Mouse (Mus musculus): ENCODE data around the gene Inafm2.

The Inafm2 gene

DNA sequence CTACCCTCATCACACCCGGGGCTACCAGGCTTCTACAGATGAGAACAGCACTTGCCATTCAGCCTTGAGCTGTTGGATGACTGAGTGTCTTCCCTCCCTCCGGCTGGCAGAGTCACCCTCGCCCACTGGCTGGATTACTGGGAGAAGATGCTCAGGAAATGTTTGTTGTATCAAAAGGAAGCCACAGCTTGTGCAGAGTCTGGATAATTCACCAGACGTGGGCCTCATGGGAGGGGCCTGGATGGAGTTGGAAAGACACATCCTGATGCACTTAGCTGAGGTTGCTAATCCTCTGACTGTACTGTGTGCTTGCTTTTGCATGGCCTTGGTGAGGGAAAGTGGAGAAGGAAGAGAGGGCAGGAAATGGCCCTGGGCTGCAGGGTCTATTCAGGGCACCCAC, 10.5 kb downstream of the Inafm2 start:
- no peak for DNase-seq (ENCODE audit: low read depth, low spot score)

DNA sequence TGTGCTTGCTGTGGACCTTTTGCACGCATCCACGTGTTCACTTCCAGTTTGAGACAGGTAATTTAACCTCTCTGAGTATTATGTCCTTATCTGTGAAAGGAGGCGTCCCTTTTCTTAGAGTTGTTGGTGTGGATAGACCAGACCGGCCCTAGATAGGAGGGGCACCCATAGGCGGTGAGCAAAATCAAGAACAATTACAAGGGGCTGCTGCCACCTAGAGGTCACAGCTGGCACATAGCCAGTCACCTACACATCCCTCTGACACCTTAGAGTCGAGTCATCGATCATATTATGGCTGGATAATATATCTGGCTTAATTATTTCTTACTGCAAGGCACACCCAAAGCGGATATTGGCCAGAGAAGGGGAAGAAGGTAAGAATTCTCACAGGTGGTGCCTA, 14.3 kb downstream of the Inafm2 start:
- peak; percentile 60 for DNase-seq (ENCODE audit: low read depth, low spot score)

DNA sequence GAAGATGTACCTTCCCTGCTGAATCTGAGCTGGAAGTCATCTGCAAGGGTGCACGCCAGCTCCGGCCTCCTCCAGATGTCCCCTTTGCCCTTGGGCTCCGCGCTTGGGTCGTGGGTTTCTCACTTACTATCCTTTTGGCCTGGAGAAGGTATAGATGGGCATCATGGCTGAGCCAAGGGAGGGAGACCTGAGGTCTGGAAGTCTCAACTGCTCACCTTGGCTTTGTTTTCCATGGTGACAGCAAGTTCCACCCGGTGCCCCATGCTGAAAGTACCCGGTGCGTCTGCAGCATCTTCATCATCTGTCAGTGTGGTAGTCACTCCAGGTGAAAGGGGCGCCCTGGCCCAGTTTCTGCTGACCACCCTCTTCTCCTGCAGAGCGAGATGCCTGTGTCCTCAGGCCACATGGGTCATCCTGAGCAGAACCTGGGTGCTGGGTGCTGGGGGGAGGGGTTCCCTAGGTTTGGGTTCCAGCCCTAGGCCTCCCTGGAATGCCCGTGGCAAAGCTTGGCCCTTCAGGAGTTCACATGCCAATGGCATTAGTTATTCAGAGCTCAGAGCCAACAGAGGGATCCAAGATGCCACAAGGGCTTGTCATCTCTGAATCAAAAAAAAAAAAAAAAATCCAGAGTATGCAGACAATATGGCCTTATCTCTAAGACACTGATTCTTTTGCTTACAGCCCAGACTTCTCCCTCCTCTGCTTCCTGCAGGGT, 14.9 kb downstream of the Inafm2 start:
- DNase-seq (ENCODE audit: low read depth, low spot score) = peak; percentile 91

DNA sequence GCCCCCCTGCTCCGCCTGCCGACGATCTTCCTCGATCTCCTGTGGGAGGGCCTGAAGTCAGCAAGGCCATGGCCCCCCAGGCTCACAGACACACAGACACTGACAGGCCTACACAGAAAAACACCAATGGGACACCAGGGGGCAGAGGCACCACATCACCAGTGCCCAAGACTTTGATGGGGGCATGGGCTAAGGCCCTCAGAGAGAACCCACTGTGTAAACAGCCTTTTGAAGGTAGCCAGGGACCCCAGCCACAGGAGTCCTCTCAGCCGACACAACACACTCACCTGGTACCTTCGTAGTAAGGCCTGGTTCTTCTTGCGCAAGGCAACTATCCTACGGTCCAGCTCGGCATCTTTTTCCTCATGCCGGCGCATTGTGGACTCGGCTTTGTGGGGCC, 15.8 kb downstream of the Inafm2 start:
- peak; percentile 81 for DNase-seq (ENCODE audit: low read depth, low spot score)

DNA sequence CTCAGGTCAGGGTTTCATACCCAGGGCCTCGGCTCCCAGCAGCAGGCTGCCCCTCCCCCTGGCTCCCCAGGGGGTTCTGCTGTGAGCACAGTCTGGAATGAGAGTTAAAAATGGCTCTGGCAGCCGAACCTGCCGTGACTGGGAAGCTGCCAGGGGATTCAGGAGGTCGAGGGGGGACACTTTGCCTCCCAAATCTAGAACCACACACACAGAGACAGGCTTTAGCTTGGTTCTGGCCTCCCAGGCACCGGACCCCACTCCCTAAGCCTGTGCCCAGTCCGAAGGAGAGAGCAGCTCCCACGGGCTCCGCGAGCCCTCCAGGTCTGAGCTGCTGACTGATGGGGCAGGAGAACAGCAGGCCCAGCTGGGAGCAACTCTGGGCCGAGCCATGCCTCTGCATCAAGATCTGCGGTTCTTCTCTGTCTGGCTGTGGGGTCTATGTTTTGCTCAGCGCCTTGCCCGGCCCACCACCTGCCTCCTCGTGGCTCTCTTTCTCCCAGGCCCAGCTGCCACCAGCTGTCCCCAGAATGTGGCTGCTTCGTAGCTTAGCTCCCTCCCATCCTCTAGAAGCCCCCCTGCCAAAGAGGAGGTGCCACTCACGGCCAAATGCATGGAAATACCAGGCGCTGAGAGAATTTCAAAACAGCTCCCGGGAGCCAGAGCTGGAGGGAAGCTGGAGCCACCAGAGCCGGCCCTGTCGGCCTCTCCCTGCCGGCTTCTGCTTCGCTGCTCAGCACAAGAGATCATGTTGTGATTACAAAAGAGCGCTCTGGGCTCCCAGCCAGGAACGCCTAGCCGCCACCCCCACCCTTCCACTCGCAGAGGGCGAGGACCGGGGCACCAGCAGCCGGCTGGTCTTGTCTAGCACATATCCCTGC, 16.6 kb downstream of the Inafm2 start, which contains the start of gene Ccdc9b:
TSS of gene Ccdc9b (minus strand) at position 756 of the 878 bp plus-strand sequence.
- DNase-seq (ENCODE audit: low read depth, low spot score) = peak; percentile 92

DNA sequence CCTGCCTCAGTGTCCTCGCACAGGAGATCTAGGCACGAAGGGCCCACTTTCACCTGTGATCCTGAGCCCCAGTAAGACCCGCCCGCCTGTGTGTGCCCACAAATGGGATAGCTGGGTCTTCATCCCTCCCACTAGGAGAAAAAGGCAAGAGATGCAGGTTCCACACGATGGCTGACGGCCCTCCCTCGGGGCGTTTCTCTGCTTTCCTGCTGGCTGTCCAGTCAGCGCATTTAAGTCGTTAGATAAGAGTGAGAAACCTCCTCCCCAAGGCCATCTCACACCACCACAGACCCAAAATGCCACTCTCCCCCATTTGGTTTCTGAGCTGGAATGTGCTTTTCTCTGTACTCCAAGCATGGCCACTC, 17.2 kb downstream of the Inafm2 start:
- DNase-seq (ENCODE audit: low read depth, low spot score) = peak; percentile 95

DNA sequence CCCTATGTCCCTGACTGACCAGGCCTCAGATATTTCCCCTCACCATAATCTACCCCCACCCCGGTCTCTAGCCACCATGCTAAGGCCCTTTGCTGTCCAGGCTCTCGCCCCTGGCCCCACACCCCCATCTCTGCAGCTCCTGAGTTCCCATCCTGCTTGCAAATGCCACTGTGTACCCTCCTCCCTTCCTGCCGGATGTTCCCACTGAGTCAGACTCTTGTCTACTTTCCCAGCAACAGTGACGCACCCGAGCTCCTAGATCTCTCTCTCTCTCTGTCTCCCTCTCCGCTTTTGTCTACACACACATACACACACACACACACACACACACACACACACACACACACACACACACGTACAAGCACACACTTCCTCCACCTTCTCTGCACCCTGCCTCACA, 17.9 kb downstream of the Inafm2 start:
- DNase-seq (ENCODE audit: low read depth, low spot score) = peak; percentile 93

DNA sequence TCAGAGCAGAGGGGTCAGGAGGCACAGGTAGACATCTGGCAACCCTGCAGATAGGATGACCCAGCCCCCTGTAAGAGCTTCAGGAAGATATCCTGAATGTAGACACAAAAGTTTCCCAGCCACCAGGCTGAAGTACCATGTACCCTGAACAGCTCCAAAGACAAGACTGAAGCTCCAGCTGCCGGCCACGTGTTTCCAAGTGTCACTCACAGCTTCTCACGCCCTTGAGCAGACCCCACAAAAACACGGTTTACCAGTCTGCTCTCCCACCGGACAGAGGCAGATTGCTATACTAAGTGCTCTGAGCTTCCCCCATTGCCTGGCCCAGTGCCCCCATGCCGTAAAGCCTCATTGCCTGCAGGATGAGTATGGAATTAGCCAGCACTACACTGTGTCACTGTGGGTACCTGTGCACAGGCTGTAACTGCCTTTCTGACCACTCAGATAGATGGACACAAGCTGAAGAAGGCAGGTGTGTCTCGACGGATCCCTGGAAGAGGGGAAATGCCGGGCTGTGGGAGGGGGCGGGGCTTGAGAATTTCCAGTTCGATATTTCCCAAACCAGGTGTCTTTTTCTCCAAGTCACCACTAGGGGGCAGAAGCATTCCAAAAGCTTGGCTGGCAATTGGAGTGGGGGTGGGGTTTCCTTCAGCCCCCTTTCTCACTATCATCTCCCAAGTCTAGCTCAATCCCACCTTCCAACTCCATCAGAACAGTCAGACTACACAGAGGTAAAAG, 18.7 kb downstream of the Inafm2 start:
- DNase-seq (ENCODE audit: low read depth, low spot score) = peak; percentile 77

DNA sequence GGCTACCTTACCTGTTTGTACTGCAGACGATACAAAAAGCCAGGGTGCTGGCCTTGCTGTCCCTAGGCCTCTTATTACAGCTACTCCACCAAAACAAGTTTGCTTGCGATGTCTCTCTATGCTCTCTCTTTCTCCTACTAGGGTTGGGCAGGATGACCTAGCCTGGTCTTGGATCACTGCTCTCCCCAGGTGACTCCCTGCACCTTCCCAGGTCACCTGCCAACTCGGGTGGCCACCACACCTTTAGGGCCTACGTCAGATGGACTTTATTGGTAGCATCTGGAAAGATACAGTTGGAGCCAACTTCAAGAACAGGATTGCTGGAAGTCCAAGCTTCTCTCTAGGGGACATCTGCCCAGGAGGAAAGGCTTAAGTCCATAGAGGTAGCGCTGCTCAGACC, 19.3 kb downstream of the Inafm2 start:
- DNase-seq (ENCODE audit: low read depth, low spot score) = no peak

DNA sequence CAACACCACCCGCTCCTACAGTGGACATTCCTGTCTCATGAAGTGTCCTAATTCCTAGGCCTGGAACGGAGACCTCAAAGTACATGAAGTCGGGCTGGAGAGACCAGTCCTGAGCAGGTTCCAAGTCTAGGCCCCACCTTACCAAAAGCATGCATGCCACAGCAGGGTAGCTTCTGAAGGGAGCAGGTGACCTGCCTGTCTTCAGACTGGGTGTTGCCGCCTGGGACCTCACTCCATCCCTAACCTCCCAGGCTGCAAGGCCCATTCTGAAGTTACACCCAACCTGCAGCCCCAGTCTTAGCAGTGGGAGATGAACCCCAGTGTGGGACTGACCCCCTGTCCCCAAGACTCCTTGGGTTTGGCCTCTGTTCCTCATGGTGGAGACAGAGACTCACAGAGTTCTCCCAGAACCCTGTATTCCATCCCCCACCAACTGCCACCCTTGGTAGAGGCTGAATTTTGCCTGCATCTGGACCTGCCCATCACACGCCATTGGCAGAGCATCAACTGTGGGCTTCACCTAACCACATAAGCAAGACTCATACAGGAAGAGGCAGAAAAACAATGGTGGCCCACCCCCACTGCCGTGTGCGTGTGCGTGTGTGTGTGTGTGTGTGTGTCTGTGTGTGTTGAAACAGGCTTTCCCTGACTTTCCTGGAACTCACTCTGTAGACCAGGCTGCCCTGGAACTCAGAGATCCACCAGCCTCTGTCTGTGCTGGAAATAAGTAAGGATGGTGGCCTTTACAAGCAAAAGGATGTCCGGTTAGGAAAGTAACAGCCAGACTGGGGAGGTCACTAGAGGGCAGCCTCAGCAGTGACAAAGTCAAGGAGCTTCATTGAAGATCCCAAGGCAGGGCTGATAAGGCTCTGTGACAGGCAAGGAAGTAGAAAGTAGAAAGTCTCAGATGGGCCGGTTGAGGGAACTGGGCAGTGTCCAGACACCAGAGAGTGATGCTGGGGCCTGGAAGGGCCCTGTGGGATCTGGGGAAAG, 20.8 kb downstream of the Inafm2 start:
- DNase-seq (ENCODE audit: low read depth, low spot score) = peak; percentile 69

DNA sequence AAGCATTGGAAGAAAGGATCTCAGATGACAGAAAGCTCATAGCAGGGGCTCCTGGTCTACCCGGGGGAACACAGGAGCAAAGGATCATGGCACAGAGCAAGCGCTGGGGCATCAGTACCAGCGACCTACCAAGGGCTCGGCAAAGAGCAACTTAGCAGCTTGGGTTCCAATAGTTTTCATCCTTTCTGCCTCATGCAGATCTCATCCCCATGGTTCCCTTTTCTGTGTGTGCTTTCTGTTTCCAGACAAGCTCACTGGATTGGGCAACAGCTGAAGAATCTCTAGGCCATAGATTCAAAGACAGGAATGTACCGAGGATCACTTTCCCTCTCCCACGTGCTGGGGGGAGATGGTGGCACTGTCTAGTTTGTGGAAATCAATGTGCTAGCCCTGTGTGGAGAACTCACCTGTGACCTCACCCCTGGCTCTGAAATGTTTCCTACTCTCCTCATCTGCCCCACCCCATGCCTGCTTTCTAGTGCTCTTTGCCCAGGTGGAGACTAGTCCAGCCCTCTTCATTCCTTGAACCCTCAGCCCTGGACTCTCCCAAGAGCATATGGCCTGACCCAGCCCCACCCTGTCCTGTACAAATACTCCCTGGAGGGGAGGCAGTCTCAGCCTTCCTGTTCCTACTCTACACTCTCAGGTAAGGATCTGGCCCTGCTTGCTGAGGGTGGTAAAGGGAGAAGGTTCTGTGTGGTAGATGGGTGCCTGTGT, 26.8 kb downstream of the Inafm2 start, which contains the start of gene Phgr1:
TSS of gene Phgr1 (plus strand) at position 612 of the 717 bp plus-strand sequence.
- no peak for DNase-seq (ENCODE audit: low read depth, low spot score)

DNA sequence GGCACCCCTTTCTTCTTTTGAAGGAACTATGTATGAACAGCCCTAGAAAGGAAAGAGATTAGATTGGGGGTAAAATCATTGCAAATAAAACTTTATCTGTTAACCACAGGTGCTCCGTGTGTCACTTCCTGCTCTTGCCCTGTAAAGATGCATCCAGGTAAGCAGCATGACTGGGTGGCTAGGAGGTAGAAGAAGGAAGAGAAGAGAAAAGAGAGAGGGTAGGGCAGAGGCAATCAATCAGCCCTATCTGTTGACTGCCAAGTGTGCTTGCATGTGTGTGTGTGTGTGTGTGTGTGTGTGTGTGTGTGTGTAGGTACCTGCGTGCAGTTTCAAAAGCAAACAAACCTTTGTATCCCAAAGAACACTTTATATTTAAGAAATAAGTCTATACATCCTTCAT, 29.0 kb downstream of the Inafm2 start:
- DNase-seq (ENCODE audit: low read depth, low spot score) = no peak

DNA sequence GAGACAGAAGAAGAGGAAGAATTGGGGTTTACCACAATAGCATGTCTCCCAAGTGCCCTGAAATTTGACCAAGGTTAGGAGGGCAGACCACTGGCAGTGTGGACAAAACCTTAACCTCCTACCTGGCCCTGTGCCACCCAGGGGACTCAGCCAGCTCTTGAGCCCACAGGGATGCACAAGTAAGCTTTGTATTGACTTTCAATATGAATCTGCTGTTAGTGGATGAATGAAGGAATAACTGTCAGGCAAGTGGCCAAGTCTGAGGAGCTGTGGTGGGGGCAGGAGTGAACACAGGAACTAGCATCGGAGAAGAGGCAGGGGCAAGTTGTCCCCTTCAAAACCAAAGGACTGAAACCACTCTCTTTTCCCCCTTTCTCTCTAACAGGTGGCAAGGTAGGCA, 29.8 kb downstream of the Inafm2 start:
- peak; percentile 63 for DNase-seq (ENCODE audit: low read depth, low spot score)

DNA sequence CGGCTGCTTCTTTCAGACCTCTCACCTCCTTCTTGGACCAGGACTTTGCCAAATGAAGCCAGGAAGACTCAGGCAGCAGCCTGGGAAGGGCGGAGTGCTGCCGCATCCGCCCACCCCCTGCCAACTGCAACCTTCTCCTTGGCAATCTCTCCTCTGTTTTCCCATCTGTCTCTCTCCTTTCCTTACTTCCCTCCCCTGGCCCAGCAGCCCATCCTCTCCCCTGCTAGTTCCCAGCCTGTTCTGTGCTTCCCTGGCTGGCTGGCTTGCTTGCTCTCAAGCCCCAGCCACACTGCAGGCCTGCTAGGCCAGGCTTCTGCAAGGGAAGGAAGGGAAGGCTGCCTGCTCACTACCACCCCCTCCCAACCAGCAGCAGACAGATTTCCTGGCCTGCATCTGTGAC, 30.3 kb downstream of the Inafm2 start:
- peak; percentile 68 for DNase-seq (ENCODE audit: low read depth, low spot score)

DNA sequence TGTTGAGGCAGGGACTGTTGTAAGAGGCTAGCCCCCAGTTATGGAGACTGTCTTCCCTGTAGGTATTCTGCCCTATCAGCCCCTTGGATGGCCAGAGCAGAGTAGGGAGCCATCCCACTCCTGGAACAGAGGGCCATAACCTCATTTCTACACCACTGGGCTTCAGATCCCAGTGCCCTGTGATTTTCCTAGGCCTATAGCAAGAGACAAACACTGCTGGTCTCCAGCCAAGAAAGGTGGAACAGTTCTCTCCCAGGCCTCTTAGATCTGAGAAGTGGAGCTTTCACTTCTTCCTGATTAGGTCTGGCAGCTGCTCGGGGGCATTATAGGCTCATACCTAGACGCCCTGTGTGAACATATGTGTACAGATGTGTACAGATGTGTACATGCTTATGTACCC, 30.7 kb downstream of the Inafm2 start:
- peak; percentile 39 for DNase-seq (ENCODE audit: low read depth, low spot score)

DNA sequence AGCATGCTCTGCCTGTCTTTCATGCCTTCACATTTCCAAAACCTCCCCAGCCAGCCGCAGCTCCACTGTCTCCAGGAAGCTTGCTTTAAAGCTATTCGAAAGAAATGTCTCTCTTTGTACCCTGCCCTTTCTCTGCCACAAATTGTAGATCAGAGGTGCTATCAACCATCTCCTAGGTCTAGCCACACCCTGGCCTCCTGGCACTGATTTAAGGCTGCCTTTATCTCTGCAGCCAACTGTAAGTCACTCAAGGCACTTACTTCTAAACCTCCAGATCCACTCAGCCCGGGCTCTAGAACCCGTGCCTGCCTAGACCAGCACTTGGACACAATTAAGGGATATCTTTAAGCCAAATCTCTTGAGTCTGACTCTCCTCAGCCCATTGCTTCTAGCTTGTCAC, 32.9 kb downstream of the Inafm2 start:
- no peak for DNase-seq (ENCODE audit: low read depth, low spot score)

DNA sequence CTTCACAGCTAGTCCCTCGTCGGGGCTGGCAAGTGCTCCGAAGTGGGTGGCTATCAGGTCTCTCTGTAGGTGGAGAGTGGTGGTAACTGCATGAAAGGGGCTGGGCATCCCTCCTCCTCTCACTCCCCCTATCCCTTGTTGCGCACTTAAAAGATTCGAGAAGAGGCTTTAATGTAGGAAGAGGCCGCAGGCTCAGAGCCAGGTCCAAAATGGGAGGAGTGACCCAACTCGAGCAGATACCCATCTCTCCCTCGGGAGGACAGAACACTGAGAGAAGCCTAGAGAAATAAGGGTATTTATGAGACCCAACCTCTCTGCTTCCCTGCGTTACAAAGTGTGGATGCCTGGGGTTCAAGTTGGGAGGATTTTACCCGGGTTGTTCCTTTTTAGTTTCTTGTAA, 33.5 kb downstream of the Inafm2 start:
- no peak for DNase-seq (ENCODE audit: low read depth, low spot score)

DNA sequence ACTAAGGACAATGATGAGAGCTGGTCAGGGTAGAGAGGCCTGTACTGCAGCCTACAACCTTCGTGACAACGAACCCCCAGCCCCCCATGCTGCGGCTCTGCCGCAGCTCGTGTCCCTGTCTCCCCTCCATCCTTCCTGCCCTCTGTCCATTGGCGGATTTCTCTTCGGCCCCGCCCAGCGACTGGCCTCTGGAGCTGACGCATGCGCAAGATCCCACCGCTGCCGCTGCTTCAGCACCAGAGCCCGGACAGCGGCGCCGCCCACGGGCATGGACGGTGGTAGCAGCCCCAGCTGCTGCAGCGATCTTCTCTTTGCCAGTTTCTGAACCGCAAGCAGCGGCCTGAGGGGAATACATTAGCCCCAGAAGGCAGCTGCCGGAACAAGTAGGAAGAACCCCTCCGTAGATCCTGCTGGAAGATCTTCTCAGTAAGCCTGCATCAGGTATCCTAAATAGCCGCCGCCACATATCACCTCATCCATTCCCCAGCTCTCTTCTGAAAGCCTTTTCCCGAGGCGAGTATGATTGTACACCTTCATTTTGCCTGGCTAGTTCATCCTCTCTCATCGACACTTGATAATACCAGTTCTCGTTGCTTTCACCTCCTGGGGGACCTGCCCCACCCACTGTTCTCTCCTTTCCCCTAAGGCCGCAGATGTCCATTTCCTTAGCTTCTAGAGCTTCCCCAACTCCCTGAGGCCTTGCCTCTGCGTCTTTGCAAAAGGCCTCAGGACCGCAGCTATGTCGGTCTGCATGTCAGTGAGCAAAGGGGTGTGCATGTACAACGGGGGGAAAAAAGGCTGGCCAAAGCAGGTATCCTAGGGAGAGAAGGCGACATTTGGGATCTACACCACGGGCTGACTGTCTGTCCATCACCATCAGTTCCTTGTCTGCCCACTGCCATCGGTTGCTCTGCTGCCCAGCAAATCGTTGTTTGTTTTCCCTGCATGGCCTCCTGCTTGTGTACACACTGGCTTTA, 34.2 kb downstream of the Inafm2 start, which contains the start of gene Disp2:
TSS of gene Disp2 (plus strand) at position 216 of the 977 bp plus-strand sequence.
- DNase-seq (ENCODE audit: low read depth, low spot score) = peak; percentile 93

DNA sequence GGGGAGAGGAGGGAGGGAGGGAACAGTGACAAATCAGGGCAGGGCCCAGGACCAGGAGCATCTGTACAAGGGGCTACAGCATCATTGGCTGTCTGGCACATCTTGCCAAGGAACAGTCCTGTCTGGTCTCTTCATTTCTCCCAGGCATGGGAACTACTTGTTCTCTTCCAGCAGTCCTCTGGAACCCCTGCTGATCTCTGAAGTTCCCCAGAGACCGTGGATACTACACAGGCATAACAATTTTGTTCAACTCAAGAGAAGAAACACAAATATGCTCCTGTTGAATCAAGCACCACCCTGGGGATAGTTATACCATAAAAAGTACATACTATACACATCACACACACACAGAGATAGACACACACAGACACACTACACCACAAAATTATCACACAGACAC, 35.6 kb downstream of the Inafm2 start:
- DNase-seq (ENCODE audit: low read depth, low spot score) = no peak

All from 3T3-L1 (cell line).